Mouse (Mus musculus) monocyte, adult 2 months (primary cell): ENCODE data around the gene Snx19.

ENCODE experiments used
- DNase-seq, 2 experiments: peaks; one replicate each; pipeline ENCODE4 v3.0.0; 2022; ENCODE audit warnings: low spot score in 2 of 2, low read depth in 1 of 2

Snx19 gene

GRCm38 (mm10) chr9:30426882-30427632, at the start of gene Snx19:
Gene Snx19, plus strand, starts transcription at chr9:30427108.
- peak; percentile 56 to 86 for DNase-seq

DNA sequence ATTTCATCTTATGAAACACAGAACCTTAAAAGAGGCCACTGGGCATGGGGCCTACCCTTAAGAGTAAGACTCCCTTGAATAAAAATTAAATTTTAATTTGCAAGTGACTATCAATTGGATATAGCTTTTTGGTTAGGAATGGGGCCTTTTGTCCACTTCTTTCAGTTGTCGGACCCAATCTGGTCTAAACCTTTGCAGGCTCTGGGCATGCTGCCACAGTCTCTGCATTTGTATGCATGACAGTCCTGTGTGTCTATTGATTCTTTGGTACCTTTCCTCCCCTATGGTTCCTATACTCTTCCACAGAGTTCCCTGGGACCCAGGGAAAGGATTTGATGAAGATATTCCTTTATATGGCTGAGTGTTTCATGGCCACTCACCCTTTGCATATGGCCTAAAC, 26.1 kb upstream of the Snx19 start:
- DNase-seq, result no peak

DNA sequence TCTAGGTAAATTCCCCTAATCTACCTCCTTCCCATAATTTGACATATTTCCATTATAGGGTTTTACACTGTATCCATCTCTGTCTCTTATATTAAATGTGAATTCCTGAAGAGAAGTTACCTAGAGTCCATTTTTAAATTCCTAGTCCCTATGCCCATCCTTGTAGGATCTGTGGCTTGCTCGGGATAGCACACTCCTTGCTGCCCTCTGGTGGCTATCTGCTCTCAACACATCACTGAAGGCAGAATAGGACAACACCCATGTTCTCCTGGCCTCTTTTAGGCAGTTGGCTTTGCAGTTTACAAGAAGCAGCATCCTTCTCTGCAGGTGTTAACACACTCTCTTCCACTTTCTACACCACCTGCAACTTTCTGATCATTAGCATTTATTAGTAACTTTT, 4.0 kb upstream of the Snx19 start:
- DNase-seq, result no peak

GRCm38 (mm10) chr9:30425178-30425577, 1.7 kb upstream of the Snx19 start:
- DNase-seq, result no peak

- DNase-seq, result no peak
Observed at GRCm38 (mm10) chr9:30428231-30428630, 1.3 kb downstream of the Snx19 start.

DNA sequence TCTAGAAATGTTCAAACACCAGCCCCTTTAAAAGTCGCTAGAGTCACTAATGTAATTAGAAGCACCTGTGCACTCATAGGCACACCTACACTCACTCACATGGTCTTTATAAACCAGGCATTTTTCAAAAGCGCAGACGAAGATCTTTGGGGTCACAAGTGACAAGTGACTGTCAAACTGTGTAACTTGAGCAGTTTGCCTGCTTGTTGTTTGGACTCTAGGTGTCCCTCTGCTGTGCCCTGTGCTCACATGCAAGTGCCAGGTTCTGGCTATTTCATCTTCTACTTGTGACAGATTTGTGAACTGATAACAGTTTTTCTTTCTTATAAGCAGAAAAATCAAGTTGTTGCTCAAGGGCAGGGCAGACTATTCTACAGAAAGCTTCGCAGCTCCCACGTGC, 3.5 kb downstream of the Snx19 start:
- no peak for DNase-seq

GRCm38 (mm10) chr9:30431909-30432308, 5.0 kb downstream of the Snx19 start:
- no peak for DNase-seq

DNA sequence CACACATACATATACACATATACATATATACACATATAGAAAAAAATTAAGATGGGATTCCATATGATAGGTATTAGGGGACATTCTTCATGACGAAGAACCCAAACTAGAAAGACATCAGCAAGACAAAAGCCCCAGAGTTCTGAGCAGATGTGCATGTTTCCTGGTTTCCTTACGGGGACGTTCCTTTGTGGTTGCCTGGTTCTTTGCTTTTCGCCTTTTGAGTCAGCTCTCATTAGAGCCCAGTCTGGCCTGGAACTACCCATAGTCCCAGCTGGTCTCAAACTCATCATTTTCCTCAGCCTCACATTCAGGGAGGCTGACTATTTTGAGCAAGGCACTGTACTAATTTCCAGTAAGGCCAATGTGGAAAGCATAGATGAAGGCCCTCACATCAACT, 7.0 kb downstream of the Snx19 start:
- no peak for DNase-seq

GRCm38 (mm10) chr9:30435902-30436585, 9.1 kb downstream of the Snx19 start:
- DNase-seq, result no peak

GRCm38 (mm10) chr9:30438505-30438904, 11.6 kb downstream of the Snx19 start:
- no peak for DNase-seq

DNA sequence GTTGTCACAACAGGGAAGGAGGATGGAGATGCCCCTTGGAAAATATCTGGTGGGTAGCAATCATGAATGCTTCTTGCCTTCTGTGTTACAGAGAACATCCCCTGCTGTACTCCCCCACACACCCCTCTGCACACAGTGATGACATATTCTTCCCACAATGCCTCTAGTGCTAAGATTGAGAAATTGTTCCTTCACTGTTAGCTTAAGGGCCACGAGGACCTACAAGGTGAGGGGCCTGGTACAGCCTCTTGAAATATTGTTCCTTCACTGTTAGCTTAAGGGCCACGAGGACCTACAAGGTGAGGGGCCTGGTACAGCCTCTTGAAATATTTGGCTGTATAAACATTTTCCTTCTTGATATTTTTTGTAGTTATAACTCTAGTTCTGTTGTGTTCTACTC, 14.9 kb downstream of the Snx19 start:
- DNase-seq, result no peak

GRCm38 (mm10) chr9:30445232-30446085, 18.6 kb downstream of the Snx19 start:
- DNase-seq, result no peak

GRCm38 (mm10) chr9:30446126-30446525, 19.2 kb downstream of the Snx19 start:
- no peak for DNase-seq

GRCm38 (mm10) chr9:30448459-30448858, 21.6 kb downstream of the Snx19 start:
- DNase-seq, result no peak

GRCm38 (mm10) chr9:30449862-30450261, 23.0 kb downstream of the Snx19 start:
- no peak for DNase-seq

DNA sequence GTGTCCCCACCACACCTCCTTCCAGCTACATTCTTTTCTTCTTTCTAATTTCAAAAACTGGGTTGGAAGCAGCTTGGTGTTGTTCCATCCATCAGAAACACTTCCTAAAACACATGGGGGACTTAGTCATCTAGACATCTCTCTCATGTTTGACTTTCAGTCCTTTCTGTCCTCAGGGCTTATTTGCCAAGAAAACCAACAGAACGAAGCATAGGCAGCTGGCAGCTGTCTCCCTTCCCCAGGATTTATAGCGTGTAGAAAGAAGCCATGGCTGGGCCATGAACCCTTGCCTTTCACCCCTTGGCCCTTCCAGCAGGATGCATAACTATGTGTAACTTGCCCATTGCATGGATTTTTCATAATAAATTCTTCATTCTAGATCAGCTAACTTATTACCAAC, 23.9 kb downstream of the Snx19 start:
- DNase-seq, result no peak

DNA sequence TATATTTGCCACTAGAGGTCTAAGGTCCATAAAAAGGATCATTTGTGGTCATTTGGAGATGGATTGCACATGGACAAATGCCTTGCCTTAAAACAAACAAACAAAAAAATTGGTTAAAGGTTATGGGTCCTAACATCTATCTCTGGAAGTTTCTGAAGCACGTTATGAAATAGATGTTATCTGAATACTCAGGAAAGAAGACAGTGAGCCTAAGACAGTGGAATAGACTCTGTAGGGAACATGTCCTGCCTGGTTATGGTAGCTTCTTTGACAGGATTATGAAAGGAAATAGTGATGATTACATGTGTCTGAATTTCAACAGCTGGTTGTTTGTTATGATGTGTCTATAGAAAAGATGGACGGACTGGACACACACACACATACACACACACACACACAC, 27.6 kb downstream of the Snx19 start:
- no peak for DNase-seq

- DNase-seq, result no peak
Observed at GRCm38 (mm10) chr9:30456250-30456649, 29.3 kb downstream of the Snx19 start.

DNA sequence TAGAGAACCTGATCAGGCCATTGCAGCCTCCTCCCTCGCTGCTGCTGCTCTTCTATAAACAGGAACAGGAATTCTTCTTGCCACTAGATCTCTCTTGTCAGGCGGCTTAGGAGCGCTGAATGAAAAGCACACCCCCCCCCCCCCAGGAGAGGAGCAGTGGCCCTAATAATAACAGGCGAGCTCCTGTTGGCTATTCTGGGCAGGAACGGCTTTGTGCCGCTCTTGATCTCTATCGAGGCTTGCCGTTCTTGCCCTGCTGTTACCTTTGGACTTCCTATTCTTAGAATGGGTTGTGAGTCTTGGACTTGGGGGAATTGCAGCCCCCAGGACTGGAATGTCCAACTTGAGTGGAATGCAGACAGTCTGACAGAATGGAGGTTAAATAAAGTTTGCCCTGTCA, 33.6 kb downstream of the Snx19 start:
- DNase-seq, result no peak

DNA sequence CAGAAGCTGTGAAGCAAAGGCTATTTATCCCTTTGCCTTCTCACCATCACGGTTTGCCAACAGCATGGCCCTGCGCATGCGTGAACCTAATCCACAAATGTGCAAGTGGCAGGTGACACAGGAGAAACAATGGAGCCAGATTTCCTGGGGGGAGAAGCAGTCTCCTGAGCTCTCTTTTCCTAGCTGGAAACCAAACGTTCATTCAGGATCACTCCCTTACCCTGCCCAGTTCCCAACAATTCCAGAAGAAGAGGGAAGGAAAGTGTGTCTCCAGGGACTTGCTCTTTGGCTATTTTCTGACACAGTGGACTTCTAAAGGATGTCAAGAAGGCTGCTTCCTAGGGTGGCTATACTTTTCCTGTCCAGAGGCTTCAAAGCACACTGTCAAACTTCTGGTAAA, 37.8 kb downstream of the Snx19 start:
- no peak for DNase-seq

DNA sequence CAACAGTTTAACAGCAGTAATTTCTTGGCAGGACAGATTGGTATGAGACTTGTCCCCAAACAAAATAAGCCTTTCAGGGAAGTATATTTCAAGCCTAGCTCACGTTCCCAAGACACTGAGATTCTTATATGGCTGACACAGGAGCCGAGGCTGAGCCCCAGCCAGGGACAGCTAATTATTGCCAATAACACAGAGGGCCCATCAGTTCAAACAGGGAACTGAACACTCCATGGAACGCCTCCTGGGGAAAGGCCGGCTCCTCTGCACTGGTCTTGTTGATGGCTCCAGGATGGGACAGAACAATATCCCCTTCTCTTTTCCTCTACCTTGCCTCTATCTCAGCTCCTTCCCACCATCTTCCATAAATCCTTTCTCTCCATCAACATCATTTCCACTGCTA, 53.1 kb downstream of the Snx19 start:
- no peak for DNase-seq

GRCm38 (mm10) chr9:30480464-30480863, 53.6 kb downstream of the Snx19 start:
- DNase-seq, result peak; percentile 24 to 63
